8 mouse cellular contexts compared by ENCODE assay signal in the genomic region with DNA sequence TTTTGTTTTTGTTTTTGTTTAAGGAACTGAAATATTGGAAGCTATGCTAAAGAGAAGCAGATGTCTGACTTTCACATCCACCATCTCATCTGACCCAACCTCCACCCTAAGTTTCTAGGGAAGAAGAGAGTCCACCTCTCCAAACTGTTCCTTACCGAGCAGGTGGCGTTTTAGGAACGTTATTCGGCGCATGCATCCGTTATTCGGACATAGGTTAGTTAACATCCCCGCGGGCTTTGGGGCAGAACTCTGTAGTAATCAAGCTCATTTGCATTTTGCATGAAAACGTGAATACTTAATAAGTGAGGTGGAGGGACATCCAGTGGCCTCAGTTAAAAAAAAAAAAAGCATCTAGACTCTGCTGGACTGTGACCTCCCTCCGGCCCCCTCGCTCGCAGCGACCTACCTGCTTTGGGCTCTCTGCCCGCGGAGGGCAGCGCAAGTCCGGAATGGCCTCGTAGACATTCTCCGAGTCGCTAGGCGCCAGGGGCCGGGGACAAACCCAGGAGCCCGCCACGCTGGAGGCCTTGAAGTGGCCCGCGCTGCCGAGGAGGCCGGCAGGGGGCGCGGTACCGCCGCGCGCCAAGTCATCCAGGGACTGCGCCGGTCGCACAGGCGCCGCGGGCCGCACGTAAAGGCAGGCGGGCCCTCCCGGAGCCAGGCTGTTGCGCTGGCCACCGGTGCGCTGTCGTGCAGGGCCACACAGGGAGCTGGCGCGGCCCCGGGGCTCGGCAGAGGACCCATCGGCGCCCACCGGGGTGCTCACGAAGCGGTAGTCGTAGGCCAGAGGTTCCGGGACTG. TPM values are rescaled to one million over a fixed set of nuclear protein-coding genes. Genes with fewer than 3 reads are reported as not detected.
DNase-seq lines count a peak whose midpoint lies in the region; ATAC-seq and TF ChIP-seq lines count a peak whose summit lies in the region.

No protein-coding gene starts in this region.

- peak; percentile 93 for DNase-seq in ZHBTc4 (ENCODE audit: low read depth, low spot score)
- peak; percentile 76 to 84 for DNase-seq in cerebellum, postnatal 14 days
- peak; percentile 92 for DNase-seq in gastrocnemius, adult 2 months
- DNase-seq in left cerebral cortex, postnatal 10 days (ENCODE audit: extremely low spot score in 1 of 2, low spot score in 2 of 2), result peak; percentile 66 to 89
- peak; percentile 83 to 86 for DNase-seq in right cerebral cortex, postnatal 10 days (ENCODE audit: low spot score in 2 of 2)
- peak; percentile 83 to 86 for DNase-seq in urinary bladder, postnatal 36 days (ENCODE audit: low spot score in 2 of 2)

- peaks cover 53% of the 10 kb centered on the region for H3K27me3 ChIP-seq in hindbrain, embryonic 16.5 days (replicated peaks; ENCODE audit: control insufficient read depth, insufficient read depth, low read length)
- peaks cover 88% of the 10 kb centered on the region for H3K27me3 ChIP-seq in megakaryocyte, embryonic 14.5 days (replicated peaks)

- peak overlapping the region; percentile 72 for H3K9ac ChIP-seq in hindbrain, embryonic 16.5 days (ENCODE audit: low read depth, low read length)

- H3K27ac ChIP-seq in gastrocnemius, adult 2 months, result peak overlapping the region; percentile 79
- H3K27ac ChIP-seq in hindbrain, embryonic 16.5 days (ENCODE audit: low read depth, low read length), result no peak overlapping the region

- TF ChIP-seq CTCF in gastrocnemius, adult 2 months (IDR thresholded peaks at IDR 0.05), result peak; percentile 97

- peak overlapping the region; percentile 88 for H3K4me2 ChIP-seq in hindbrain, embryonic 16.5 days (ENCODE audit: low read length)

- 2% methylated on average over 57 of the region's 60 CpGs for WGBS in hindbrain, embryonic 16.5 days

- H3K36me3 ChIP-seq in hindbrain, embryonic 16.5 days (ENCODE audit: control insufficient read depth, insufficient read depth, low read length), result no peaks in the 10 kb centered on the region
- H3K36me3 ChIP-seq in megakaryocyte, embryonic 14.5 days (replicated peaks; ENCODE audit: low read length), result peaks cover 3% of the 10 kb centered on the region

- peak; percentile 77 for ATAC-seq in hindbrain, embryonic 16.5 days

- intact Hi-C loops in gastrocnemius, adult 2 months (cut with DNase I), result loop anchor here (1.0 to 10.0 kb wide), 5 partner anchors 39 to 315 kb away; a partner anchor contains a TSS
- intact Hi-C loops in left cerebral cortex, postnatal 10 days (cut with DNase I), result loop anchor here (5.0 kb wide), 1 partner anchor 37 kb away; no protein-coding TSS in a partner anchor

- peaks cover 28% of the 10 kb centered on the region for H3K4me1 ChIP-seq in hindbrain, embryonic 16.5 days (ENCODE audit: control insufficient read depth, insufficient read depth, low read depth, low read length)
- peaks cover 55% of the 10 kb centered on the region for H3K4me1 ChIP-seq in megakaryocyte, embryonic 14.5 days

- H3K9me3 ChIP-seq in hindbrain, embryonic 16.5 days (ENCODE audit: control insufficient read depth, low read length), result no peaks in the 10 kb centered on the region
- no peaks in the 10 kb centered on the region for H3K9me3 ChIP-seq in megakaryocyte, embryonic 14.5 days

- peak overlapping the region; percentile 83 for H3K4me3 ChIP-seq in gastrocnemius, adult 2 months
- H3K4me3 ChIP-seq in hindbrain, embryonic 16.5 days (ENCODE audit: low read length), result peak overlapping the region; percentile 53
- H3K4me3 ChIP-seq in megakaryocyte, embryonic 14.5 days (replicated peaks), result peak overlapping the region; percentile 91

RNA-seq across cellular contexts. Expression of a gene that starts 3.5 kb away (rescaled TPM):
- 1 to 10 TPM; 6.0 to 8.8 TPM for total RNA-seq in gastrocnemius, adult 2 months (2021)
- polyA plus RNA-seq in hindbrain, embryonic 16.5 days (2015; fragmentation: Nextera tagmentation; extraction: Ambion mirVana), result 4.8 and 5.6 TPM in 2 replicates
- 1 to 10 TPM; 7.6 to 8.6 TPM for total RNA-seq in left cerebral cortex, postnatal 10 days (2021)
- 4.9 TPM in 1 of 2 replicates, not detected in the other for polyA plus RNA-seq in megakaryocyte, embryonic 14.5 days (2012; ENCODE audit: insufficient read depth, low replicate concordance)

RNA-seq across cellular contexts. Expression of a gene that starts 52.4 kb away (rescaled TPM):
- total RNA-seq in gastrocnemius, adult 2 months (2021), result 10 to 100 TPM; 12.3 to 13.7 TPM
- 7.2 and 9.6 TPM in 2 replicates for polyA plus RNA-seq in hindbrain, embryonic 16.5 days (2015; fragmentation: Nextera tagmentation; extraction: Ambion mirVana)
- total RNA-seq in left cerebral cortex, postnatal 10 days (2021), result 10 to 100 TPM; 13.4 to 13.6 TPM
- 8.1 and 12.1 TPM in 2 replicates for polyA plus RNA-seq in megakaryocyte, embryonic 14.5 days (2012; ENCODE audit: insufficient read depth, low replicate concordance)
